Mouse (Mus musculus): ENCODE results near the gene Gm49369. TPM values are rescaled to one million over a fixed set of nuclear protein-coding genes. Genes with fewer than 3 reads are reported as not detected.
A peak's percentile ranks its signal among the peaks of the same experiment; 100 is the strongest.

Gm49369 gene
- polyA plus RNA-seq (2011; ENCODE audit: insufficient read depth, insufficient read length, low read depth, missing spikeins): not detected in 2 replicates

DNA sequence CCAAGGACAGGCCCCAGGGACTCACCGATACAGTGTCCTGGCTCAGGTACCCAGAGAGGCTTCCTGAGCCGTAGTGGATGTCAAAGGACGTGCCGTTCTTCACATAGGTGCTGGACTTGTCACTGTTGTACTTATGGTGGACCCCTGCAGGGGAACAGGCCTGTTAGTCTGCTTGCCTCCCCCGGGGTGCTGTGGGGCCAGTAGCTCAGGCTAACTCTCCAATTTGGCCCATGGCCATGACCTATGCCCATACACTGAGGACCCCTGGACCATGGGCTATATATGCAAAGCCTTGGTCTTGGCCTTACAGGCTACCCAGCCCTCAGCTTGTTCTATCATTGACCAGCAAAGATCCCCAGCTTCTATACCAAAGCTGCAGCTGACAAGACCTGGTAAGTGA is at the start of gene Gm49369:
TSS of gene Gm49369 (minus strand) at position 101 of the 400 bp plus-strand sequence.
- no peaks in the 10 kb centered on the region for H3K27me3 ChIP-seq (ENCODE audit: control insufficient read depth, insufficient read depth, low read length, poor library complexity, severe bottlenecking)
- peaks cover 54% of the 10 kb centered on the region for H3K36me3 ChIP-seq (ENCODE audit: control insufficient read depth, insufficient read depth, low read length, poor library complexity, severe bottlenecking)
- no peak within 1 kb of the TSS for H3K9ac ChIP-seq (ENCODE audit: low read depth, poor library complexity, severe bottlenecking)
- no peak within 1 kb of the TSS for H3K27ac ChIP-seq (ENCODE audit: insufficient read depth, low read length)
- TF ChIP-seq EP300 (IDR thresholded peaks at IDR 0.05; ENCODE audit: insufficient read depth, low read depth, low read length) (no peak), CTCF (IDR thresholded peaks at IDR 0.05; ENCODE audit: low read depth, low read length) (no peak), POLR2A (IDR thresholded peaks at IDR 0.05; ENCODE audit: insufficient read depth, low read length) (no peak)
- H3K9me3 ChIP-seq (replicated peaks; ENCODE audit: control insufficient read depth, insufficient read depth, low read length, poor library complexity, severe bottlenecking): no peaks in the 10 kb centered on the region
- no peaks in the 10 kb centered on the region for H3K4me1 ChIP-seq (ENCODE audit: control insufficient read depth, insufficient read depth, low read length)
- no peak within 1 kb of the TSS for H3K4me3 ChIP-seq (ENCODE audit: low read depth, low read length)

- Histone ChIP-seq H3K9ac (ENCODE audit: low read depth, poor library complexity, severe bottlenecking) (no peak overlapping the region), H3K4me1 (ENCODE audit: control insufficient read depth, insufficient read depth, low read length) (no peaks in the 10 kb centered on the region), H3K9me3 (replicated peaks; ENCODE audit: control insufficient read depth, insufficient read depth, low read length, poor library complexity, severe bottlenecking) (no peaks in the 10 kb centered on the region), H3K36me3 (ENCODE audit: control insufficient read depth, insufficient read depth, low read length, poor library complexity, severe bottlenecking) (no peaks in the 10 kb centered on the region), H3K4me3 (ENCODE audit: low read depth, low read length) (no peak overlapping the region), H3K27ac (ENCODE audit: insufficient read depth, low read length) (no peak overlapping the region), H3K27me3 (ENCODE audit: control insufficient read depth, insufficient read depth, low read length, poor library complexity, severe bottlenecking) (no peaks in the 10 kb centered on the region)
- TF ChIP-seq CTCF (IDR thresholded peaks at IDR 0.05; ENCODE audit: low read depth, low read length): no peak
- TF ChIP-seq POLR2A (IDR thresholded peaks at IDR 0.05; ENCODE audit: insufficient read depth, low read length): no peak
- no peak for TF ChIP-seq EP300 (IDR thresholded peaks at IDR 0.05; ENCODE audit: insufficient read depth, low read depth, low read length)
These were observed 48.6 kb upstream of the Gm49369 start for GRCm38 (mm10) chr7:142431106-142431505.

- TF ChIP-seq EP300 (IDR thresholded peaks at IDR 0.05; ENCODE audit: insufficient read depth, low read depth, low read length): no peak
- TF ChIP-seq CTCF (IDR thresholded peaks at IDR 0.05; ENCODE audit: low read depth, low read length): no peak
- TF ChIP-seq POLR2A (IDR thresholded peaks at IDR 0.05; ENCODE audit: insufficient read depth, low read length): no peak
- no peak overlapping the region for H3K9ac ChIP-seq (ENCODE audit: low read depth, poor library complexity, severe bottlenecking)
These were observed 47.8 kb upstream of the Gm49369 start for GRCm38 (mm10) chr7:142430160-142430678.

DNA sequence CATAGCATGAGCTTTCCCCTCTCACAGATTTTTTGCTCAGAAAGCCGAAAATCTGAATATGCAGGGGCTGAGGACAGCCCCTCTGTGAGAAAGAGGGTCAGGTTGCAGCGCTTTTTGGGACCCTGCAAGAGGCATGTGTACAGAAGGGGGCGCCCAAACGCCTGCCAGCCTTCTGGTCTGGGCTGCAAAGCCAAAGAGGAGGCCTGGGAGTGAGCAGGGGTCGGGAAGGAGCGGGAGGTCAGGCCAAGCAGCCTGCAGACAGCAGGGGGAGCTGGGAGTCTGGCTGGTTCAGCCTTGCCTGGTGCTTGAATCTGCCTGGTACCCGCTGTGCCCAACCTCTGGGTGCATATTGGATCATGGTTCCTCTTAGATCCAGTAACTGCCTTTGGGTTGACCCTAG is 45.7 kb upstream of the Gm49369 start:
- Histone ChIP-seq H3K9ac (ENCODE audit: low read depth, poor library complexity, severe bottlenecking) (no peak overlapping the region), H3K4me3 (ENCODE audit: low read depth, low read length) (no peak overlapping the region), H3K27ac (ENCODE audit: insufficient read depth, low read length) (no peak overlapping the region), H3K27me3 (ENCODE audit: control insufficient read depth, insufficient read depth, low read length, poor library complexity, severe bottlenecking) (no peaks in the 10 kb centered on the region), H3K36me3 (ENCODE audit: control insufficient read depth, insufficient read depth, low read length, poor library complexity, severe bottlenecking) (no peaks in the 10 kb centered on the region), H3K4me1 (ENCODE audit: control insufficient read depth, insufficient read depth, low read length) (no peaks in the 10 kb centered on the region), H3K9me3 (replicated peaks; ENCODE audit: control insufficient read depth, insufficient read depth, low read length, poor library complexity, severe bottlenecking) (no peaks in the 10 kb centered on the region)
- TF ChIP-seq CTCF (IDR thresholded peaks at IDR 0.05; ENCODE audit: low read depth, low read length) (peak; percentile 78), POLR2A (IDR thresholded peaks at IDR 0.05; ENCODE audit: insufficient read depth, low read length) (no peak)

More at GRCm38 (mm10) chr7:142430160-142430678, 47.8 kb upstream of the Gm49369 start:
- Histone ChIP-seq H3K27ac (ENCODE audit: insufficient read depth, low read length) (no peak overlapping the region), H3K4me1 (ENCODE audit: control insufficient read depth, insufficient read depth, low read length) (no peaks in the 10 kb centered on the region), H3K27me3 (ENCODE audit: control insufficient read depth, insufficient read depth, low read length, poor library complexity, severe bottlenecking) (no peaks in the 10 kb centered on the region), H3K9me3 (replicated peaks; ENCODE audit: control insufficient read depth, insufficient read depth, low read length, poor library complexity, severe bottlenecking) (no peaks in the 10 kb centered on the region), H3K36me3 (ENCODE audit: control insufficient read depth, insufficient read depth, low read length, poor library complexity, severe bottlenecking) (no peaks in the 10 kb centered on the region), H3K4me3 (ENCODE audit: low read depth, low read length) (no peak overlapping the region)

DNA sequence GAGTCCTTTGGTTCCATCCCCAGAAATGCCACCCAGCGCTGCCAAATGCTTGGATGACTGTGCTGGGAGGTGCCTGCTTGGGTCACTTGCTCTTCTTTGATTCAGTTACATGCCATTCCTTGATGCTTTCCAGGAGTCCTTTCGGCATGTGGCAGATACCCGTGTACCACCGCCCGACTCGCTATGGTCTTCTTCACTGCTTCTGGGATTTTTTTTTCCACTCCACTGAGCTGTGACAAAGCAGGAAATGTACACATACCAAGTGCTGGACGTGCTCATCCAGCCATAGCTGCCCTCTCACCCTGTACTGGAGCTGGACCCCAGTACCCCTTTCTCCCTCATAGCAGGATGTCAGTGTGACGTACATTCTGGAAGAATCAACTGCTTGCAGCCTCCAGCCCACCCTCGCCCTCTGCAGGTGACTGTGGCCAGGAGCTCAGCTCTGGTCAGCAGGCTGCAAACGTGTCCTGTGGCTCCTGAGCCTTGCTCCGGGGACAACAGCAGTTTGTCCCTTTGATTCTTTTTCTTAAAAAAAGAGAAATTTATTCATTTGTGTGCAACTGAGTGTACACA is 43.3 kb upstream of the Gm49369 start:
- H3K9ac ChIP-seq (ENCODE audit: low read depth, poor library complexity, severe bottlenecking): no peak overlapping the region
- H3K4me1 ChIP-seq (ENCODE audit: control insufficient read depth, insufficient read depth, low read length): no peaks in the 10 kb centered on the region
- no peaks in the 10 kb centered on the region for H3K9me3 ChIP-seq (replicated peaks; ENCODE audit: control insufficient read depth, insufficient read depth, low read length, poor library complexity, severe bottlenecking)
- TF ChIP-seq EP300 (IDR thresholded peaks at IDR 0.05; ENCODE audit: insufficient read depth, low read depth, low read length): no peak
- TF ChIP-seq CTCF (IDR thresholded peaks at IDR 0.05; ENCODE audit: low read depth, low read length): peak; percentile 63
- H3K27me3 ChIP-seq (ENCODE audit: control insufficient read depth, insufficient read depth, low read length, poor library complexity, severe bottlenecking): no peaks in the 10 kb centered on the region
- no peak overlapping the region for H3K4me3 ChIP-seq (ENCODE audit: low read depth, low read length)
- H3K36me3 ChIP-seq (ENCODE audit: control insufficient read depth, insufficient read depth, low read length, poor library complexity, severe bottlenecking): no peaks in the 10 kb centered on the region
- H3K27ac ChIP-seq (ENCODE audit: insufficient read depth, low read length): no peak overlapping the region

DNA sequence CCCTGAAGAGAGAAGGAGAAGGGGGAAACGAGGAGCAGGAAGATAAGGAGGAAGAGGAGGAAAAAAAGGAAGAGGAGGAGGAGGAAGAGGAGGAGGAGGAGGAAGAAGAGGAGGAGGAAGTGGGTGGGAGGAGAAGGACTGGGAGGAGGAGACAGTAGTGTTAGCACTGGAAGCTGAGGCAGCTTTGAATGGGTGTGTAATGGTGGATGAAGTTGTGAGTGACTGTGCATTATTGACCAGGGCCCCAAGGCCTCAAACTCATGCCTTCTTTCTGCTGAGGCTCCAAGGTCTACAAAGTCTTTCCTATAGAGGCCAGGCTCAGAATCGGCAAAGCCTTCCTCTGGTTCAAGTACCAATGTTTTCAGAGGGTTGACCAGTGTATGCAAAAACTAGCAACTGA is 39.4 kb upstream of the Gm49369 start:
- no peaks in the 10 kb centered on the region for H3K27me3 ChIP-seq (ENCODE audit: control insufficient read depth, insufficient read depth, low read length, poor library complexity, severe bottlenecking)
- H3K27ac ChIP-seq (ENCODE audit: insufficient read depth, low read length): no peak overlapping the region
- H3K9ac ChIP-seq (ENCODE audit: low read depth, poor library complexity, severe bottlenecking): no peak overlapping the region
- H3K9me3 ChIP-seq (replicated peaks; ENCODE audit: control insufficient read depth, insufficient read depth, low read length, poor library complexity, severe bottlenecking): peaks cover 5% of the 10 kb centered on the region
- no peaks in the 10 kb centered on the region for H3K36me3 ChIP-seq (ENCODE audit: control insufficient read depth, insufficient read depth, low read length, poor library complexity, severe bottlenecking)
- no peaks in the 10 kb centered on the region for H3K4me1 ChIP-seq (ENCODE audit: control insufficient read depth, insufficient read depth, low read length)
- no peak overlapping the region for H3K4me3 ChIP-seq (ENCODE audit: low read depth, low read length)
- TF ChIP-seq POLR2A (IDR thresholded peaks at IDR 0.05; ENCODE audit: insufficient read depth, low read length) (no peak), CTCF (IDR thresholded peaks at IDR 0.05; ENCODE audit: low read depth, low read length) (no peak), EP300 (IDR thresholded peaks at IDR 0.05; ENCODE audit: insufficient read depth, low read depth, low read length) (no peak)
